Mouse (Mus musculus) kidney, embryonic 14.5 days (tissue): ENCODE results near the gene Mustn1. TPM values are rescaled to one million over a fixed set of nuclear protein-coding genes. Genes with fewer than 3 reads are reported as not detected.
A peak's percentile ranks its signal among the peaks of the same experiment; 100 is the strongest.

ENCODE experiments used
- ATAC-seq: fragments of 200-750 bp; cut with Nextera tagmentation; 2 replicates; pipeline ENCODE4 v1.8.0; 2017; ENCODE audit warnings: moderate number of reproducible peaks, mild to moderate bottlenecking, moderate TSS enrichment, moderate library complexity; ENCODE audit not compliant: low FRiP score, low TSS enrichment
- H3K27ac ChIP-seq: fragments of 300-500 bp; sonication (generic); 2 replicates; pipeline ENCODE4 v1.5.1; 2014; ENCODE audit warnings: low read depth, mild to moderate bottlenecking, low read length, moderate library complexity, mixed read lengths
- H3K27me3 ChIP-seq: fragments of 300-500 bp; sonication (generic); 2 replicates; pipeline ENCODE4 v1.6.1; 2014; ENCODE audit warnings: mild to moderate bottlenecking, low read length; ENCODE audit not compliant: control insufficient read depth, insufficient read depth
- H3K36me3 ChIP-seq: fragments of 300-500 bp; sonication (generic); 2 replicates; pipeline ENCODE4 v1.6.1; 2014; ENCODE audit warnings: low read length, mixed read lengths; ENCODE audit not compliant: control insufficient read depth, insufficient read depth
- H3K4me1 ChIP-seq: fragments of 300-500 bp; sonication (generic); 2 replicates; pipeline ENCODE4 v1.6.1; 2014; ENCODE audit warnings: low read length, mixed read lengths; ENCODE audit not compliant: control insufficient read depth, insufficient read depth
- H3K4me2 ChIP-seq: fragments of 300-500 bp; sonication (generic); replicated peaks from 2 replicates; pipeline ENCODE4 v1.6.1; 2014; ENCODE audit warnings: low read depth, mild to moderate bottlenecking, low read length
- H3K4me3 ChIP-seq: fragments of 300-500 bp; sonication (generic); 2 replicates; pipeline ENCODE4 v1.5.1; 2014; ENCODE audit warnings: mild to moderate bottlenecking, low read length
- H3K9ac ChIP-seq: fragments of 300-500 bp; sonication (generic); 2 replicates; pipeline ENCODE4 v1.6.1; 2014; ENCODE audit warnings: low read depth, mild to moderate bottlenecking, low read length, moderate library complexity
- H3K9me3 ChIP-seq: fragments of 300-500 bp; sonication (generic); 2 replicates; pipeline ENCODE4 v1.6.1; 2016; ENCODE audit warnings: low read length; ENCODE audit not compliant: control insufficient read depth
- WGBS: fragments of 180-500 bp; shearing (Covaris S2); extraction: QIAGEN DNeasy Blood & Tissue Kit; methylation state at CpG from one replicate; pipeline ENCODE4 v1.1.7; 2014; 5-methylcytosine and 5-hydroxymethylcytosine counted together
- polyA plus RNA-seq: library from polyadenylated mRNA; unstranded; fragments of >200 nt; fragmentation: Nextera tagmentation; extraction: Ambion mirVana; gene quantifications from 2 replicates; pipeline ENCODE4 v1.2.1, GENCODE M21; 2014

Gene Mustn1
- polyA plus RNA-seq = 2.7 TPM in 2 replicates

- WGBS = 67% methylated on average over 11 of the region's 11 CpGs
- H3K9ac ChIP-seq = no peak within 1 kb of the TSS
- H3K4me1 ChIP-seq = peaks cover 23% of the 10 kb centered on the region; the same call in 1 of the 2 replicates
- H3K9me3 ChIP-seq = no peaks in the 10 kb centered on the region
- H3K36me3 ChIP-seq = peaks cover 6% of the 10 kb centered on the region; the same call in 1 of the 2 replicates
- no peak within 1 kb of the TSS for H3K4me3 ChIP-seq
- no peaks in the 10 kb centered on the region for H3K27me3 ChIP-seq
- no peak within 1 kb of the TSS for H3K4me2 ChIP-seq
- ATAC-seq = no peak
- H3K27ac ChIP-seq = peak within 1 kb of the TSS; percentile 1; the same call in 1 of the 2 replicates
Observed at GRCm38 (mm10) chr14:30878958-30879571, at the start of gene Mustn1. Gene Mustn1 (plus strand): TSS chr14:30879200.

- no peak overlapping the region for H3K27ac ChIP-seq
- WGBS = 83% methylated on average over 14 of the region's 14 CpGs
- H3K27me3 ChIP-seq = no peaks in the 10 kb centered on the region
- no peak overlapping the region for H3K4me2 ChIP-seq
- no peaks in the 10 kb centered on the region for H3K4me1 ChIP-seq
- no peaks in the 10 kb centered on the region for H3K9me3 ChIP-seq
- H3K4me3 ChIP-seq = no peak overlapping the region
- no peak overlapping the region for H3K9ac ChIP-seq
- ATAC-seq = no peak
- no peaks in the 10 kb centered on the region; the same call in 1 of the 2 replicates for H3K36me3 ChIP-seq
Observed at GRCm38 (mm10) chr14:30837416-30837996, 41.5 kb upstream of the Mustn1 start.

GRCm38 (mm10) chr14:30843701-30844100 lies 35.3 kb upstream of the Mustn1 start:
- Histone ChIP-seq H3K4me3 (no peak overlapping the region), H3K4me2 (no peak overlapping the region), H3K27me3 (no peaks in the 10 kb centered on the region), H3K4me1 (no peaks in the 10 kb centered on the region), H3K9ac (no peak overlapping the region), H3K27ac (no peak overlapping the region), H3K36me3 (no peaks in the 10 kb centered on the region), H3K9me3 (no peaks in the 10 kb centered on the region)
- 90% methylated on average over 3 of the region's 3 CpGs for WGBS
- ATAC-seq = no peak

GRCm38 (mm10) chr14:30850504-30850903 lies 28.5 kb upstream of the Mustn1 start:
- ATAC-seq = no peak
- Histone ChIP-seq H3K36me3 (no peaks in the 10 kb centered on the region), H3K9me3 (no peaks in the 10 kb centered on the region), H3K4me1 (no peaks in the 10 kb centered on the region), H3K27ac (no peak overlapping the region), H3K4me2 (no peak overlapping the region), H3K9ac (no peak overlapping the region), H3K27me3 (no peaks in the 10 kb centered on the region), H3K4me3 (no peak overlapping the region)
- 73% methylated on average over 5 of the region's 5 CpGs for WGBS

- no peaks in the 10 kb centered on the region for H3K9me3 ChIP-seq
- no peaks in the 10 kb centered on the region for H3K36me3 ChIP-seq
- H3K9ac ChIP-seq = no peak overlapping the region
- H3K4me1 ChIP-seq = no peaks in the 10 kb centered on the region
- no peak for ATAC-seq
- H3K4me3 ChIP-seq = no peak overlapping the region
- H3K27ac ChIP-seq = no peak overlapping the region
- 80% methylated on average over 5 of the region's 5 CpGs for WGBS
- no peak overlapping the region for H3K4me2 ChIP-seq
- H3K27me3 ChIP-seq = no peaks in the 10 kb centered on the region
Observed at GRCm38 (mm10) chr14:30852325-30852724, 26.7 kb upstream of the Mustn1 start.

- Histone ChIP-seq H3K9me3 (no peaks in the 10 kb centered on the region), H3K36me3 (no peaks in the 10 kb centered on the region), H3K9ac (no peak overlapping the region), H3K27me3 (no peaks in the 10 kb centered on the region), H3K4me2 (no peak overlapping the region), H3K27ac (no peak overlapping the region), H3K4me1 (no peaks in the 10 kb centered on the region), H3K4me3 (no peak overlapping the region)
- 95% methylated on average over 3 of the region's 3 CpGs for WGBS
- ATAC-seq = no peak
Observed at GRCm38 (mm10) chr14:30855316-30855715, 23.7 kb upstream of the Mustn1 start.

GRCm38 (mm10) chr14:30856885-30857507 lies 22.0 kb upstream of the Mustn1 start:
- no peak overlapping the region for H3K4me2 ChIP-seq
- H3K36me3 ChIP-seq = no peaks in the 10 kb centered on the region
- no peak overlapping the region for H3K9ac ChIP-seq
- H3K9me3 ChIP-seq = no peaks in the 10 kb centered on the region
- H3K4me1 ChIP-seq = no peaks in the 10 kb centered on the region
- H3K27me3 ChIP-seq = no peaks in the 10 kb centered on the region
- ATAC-seq = no peak
- no peak overlapping the region for H3K4me3 ChIP-seq
- no peak overlapping the region for H3K27ac ChIP-seq
- WGBS = 80% methylated on average over 10 of the region's 10 CpGs

GRCm38 (mm10) chr14:30857990-30858389 lies 21.0 kb upstream of the Mustn1 start:
- ATAC-seq = no peak
- Histone ChIP-seq H3K9me3 (no peaks in the 10 kb centered on the region), H3K4me2 (no peak overlapping the region), H3K27me3 (no peaks in the 10 kb centered on the region), H3K27ac (no peak overlapping the region), H3K9ac (no peak overlapping the region), H3K36me3 (no peaks in the 10 kb centered on the region), H3K4me1 (no peaks in the 10 kb centered on the region), H3K4me3 (no peak overlapping the region)
- WGBS = 77% methylated on average over 4 of the region's 4 CpGs
